Mouse (Mus musculus) adrenal gland, postnatal 25 days (tissue): Measurements from ENCODE around the gene Tmem274. TPM values are rescaled to one million over a fixed set of nuclear protein-coding genes. Genes with fewer than 3 reads are reported as not detected.
"Not testable (repeated sequence)": the region's sequence is repeated elsewhere in the genome, so short reads cannot be mapped to it uniquely, and the experiment has no call there.

ENCODE experiments used
- DNase-seq: peaks from one replicate; pipeline ENCODE4 v3.0.0; 2021; ENCODE audit warnings: mixed read lengths
- long read RNA-seq: library from polyadenylated mRNA; stranded (forward); transcript quantifications from one replicate; pipeline ENCODE4 v2.0.0, GENCODE M21; 2021
- total RNA-seq: library from RNA; stranded (reverse); gene quantifications from 2 replicates; pipeline ENCODE4 v1.2.3, GENCODE M21; 2021

Gene Tmem274
- total RNA-seq, result not detected in 2 replicates
- long read RNA-seq, partial matches to known transcripts, result 0 of 1 reads
- long read RNA-seq, other reads (novel, unspliced or antisense), result 1 of 1 reads

- DNase-seq, result no peak
Observed at GRCm38 (mm10) chr4:149477078-149477477, at the start of gene Tmem274. Tmem274 (plus strand) TSS chr4:149477378.

- DNase-seq, result no peak
Observed at GRCm38 (mm10) chr4:149429592-149429991, 47.6 kb upstream of the Tmem274 start.

GRCm38 (mm10) chr4:149431887-149432286 lies 45.3 kb upstream of the Tmem274 start:
- not testable (repeated sequence) for DNase-seq

- no peak for DNase-seq
Observed at GRCm38 (mm10) chr4:149440576-149440975, 36.6 kb upstream of the Tmem274 start.

GRCm38 (mm10) chr4:149442436-149442835 lies 34.7 kb upstream of the Tmem274 start:
- no peak for DNase-seq

GRCm38 (mm10) chr4:149444465-149444864 lies 32.7 kb upstream of the Tmem274 start:
- no peak for DNase-seq

GRCm38 (mm10) chr4:149444964-149445701 lies 32.0 kb upstream of the Tmem274 start:
- peak; percentile 89 for DNase-seq

GRCm38 (mm10) chr4:149445868-149446267 lies 31.3 kb upstream of the Tmem274 start:
- peak; percentile 42 for DNase-seq

GRCm38 (mm10) chr4:149446309-149446708 lies 30.9 kb upstream of the Tmem274 start:
- DNase-seq, result no peak

- DNase-seq, result no peak
Observed at GRCm38 (mm10) chr4:149450636-149451035, 26.5 kb upstream of the Tmem274 start.

GRCm38 (mm10) chr4:149453656-149454055 lies 23.5 kb upstream of the Tmem274 start:
- peak; percentile 64 for DNase-seq

GRCm38 (mm10) chr4:149454263-149454662 lies 22.9 kb upstream of the Tmem274 start:
- DNase-seq, result peak; percentile 68

GRCm38 (mm10) chr4:149454879-149455278 lies 22.3 kb upstream of the Tmem274 start, which contains the start of gene Rbp7:
Rbp7 (minus strand) TSS chr4:149454978.
- DNase-seq, result peak; percentile 13

GRCm38 (mm10) chr4:149457163-149457562 lies 20.0 kb upstream of the Tmem274 start:
- DNase-seq, result not testable (repeated sequence)

GRCm38 (mm10) chr4:149457831-149458430 lies 19.2 kb upstream of the Tmem274 start:
- peak; percentile 77 for DNase-seq

GRCm38 (mm10) chr4:149458526-149458925 lies 18.7 kb upstream of the Tmem274 start:
- DNase-seq, result no peak

GRCm38 (mm10) chr4:149459425-149459824 lies 17.8 kb upstream of the Tmem274 start:
- DNase-seq, result no peak

GRCm38 (mm10) chr4:149460475-149460874 lies 16.7 kb upstream of the Tmem274 start:
- DNase-seq, result not testable (repeated sequence)

GRCm38 (mm10) chr4:149461579-149462304 lies 15.4 kb upstream of the Tmem274 start:
- no peak for DNase-seq

GRCm38 (mm10) chr4:149462305-149462971 lies 14.7 kb upstream of the Tmem274 start:
- DNase-seq, result no peak

GRCm38 (mm10) chr4:149463435-149463950 lies 13.7 kb upstream of the Tmem274 start:
- no peak for DNase-seq

- no peak for DNase-seq
Observed at GRCm38 (mm10) chr4:149469557-149469956, 7.6 kb upstream of the Tmem274 start.
